Mouse (Mus musculus) telencephalon, adult 2 months (tissue): ENCODE measurements around the gene Nedd8.

Experiments
- DNase-seq: peaks from one replicate; pipeline ENCODE4 v3.0.0-alpha.2; 2011; ENCODE audit warnings: low read depth, low spot score

The Nedd8 gene

DNA sequence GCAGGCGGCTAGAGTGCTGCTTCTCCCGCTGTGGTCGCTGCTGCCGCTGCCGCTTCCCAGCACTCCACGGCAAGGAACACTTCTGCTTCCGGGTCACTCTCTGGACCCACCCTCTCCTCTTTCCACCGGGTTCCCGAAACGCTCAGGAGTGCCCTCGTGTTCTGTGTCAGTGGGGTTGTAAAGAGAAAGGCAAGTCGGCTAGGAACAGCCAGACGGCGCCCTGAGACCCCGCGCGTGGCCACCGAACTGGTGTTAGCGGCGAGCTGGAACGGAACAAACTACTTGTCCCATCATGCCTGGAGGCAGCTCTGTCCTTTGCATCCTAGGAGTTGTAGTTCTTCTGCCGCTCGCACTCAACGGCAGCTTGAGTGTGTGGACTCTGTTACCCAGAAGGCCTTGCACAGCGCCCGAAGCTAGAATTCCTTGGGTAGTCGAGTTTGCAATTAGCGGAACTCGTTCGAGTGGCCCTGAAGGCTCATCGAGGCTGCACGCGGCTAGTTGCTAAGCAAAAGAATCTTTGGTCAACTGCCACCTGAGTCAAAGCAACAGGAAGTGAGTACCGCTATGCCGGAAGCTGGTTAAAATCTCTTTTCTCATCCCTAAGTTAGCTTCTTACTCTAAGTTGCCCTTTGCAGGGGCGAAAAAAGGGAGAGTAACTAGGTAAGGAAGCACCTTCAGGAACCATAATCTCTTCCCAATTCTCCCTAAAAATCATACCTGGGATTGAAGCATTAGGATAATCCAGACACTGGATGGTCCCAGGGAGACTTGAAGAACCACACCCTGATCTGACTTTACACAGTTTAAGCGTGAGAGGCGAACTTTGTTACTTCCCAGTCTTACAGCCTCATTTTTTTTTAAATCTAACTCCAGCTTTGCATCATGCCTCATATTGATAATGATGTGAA is at the start of gene Nedd8, which contains the start of gene Gmpr2:
TSS of gene Nedd8 (minus strand) at position 292 of the 908 bp plus-strand sequence.
TSS of gene Gmpr2 (plus strand) at position 109 of the 908 bp plus-strand sequence.
- peak; percentile 99 for DNase-seq

DNA sequence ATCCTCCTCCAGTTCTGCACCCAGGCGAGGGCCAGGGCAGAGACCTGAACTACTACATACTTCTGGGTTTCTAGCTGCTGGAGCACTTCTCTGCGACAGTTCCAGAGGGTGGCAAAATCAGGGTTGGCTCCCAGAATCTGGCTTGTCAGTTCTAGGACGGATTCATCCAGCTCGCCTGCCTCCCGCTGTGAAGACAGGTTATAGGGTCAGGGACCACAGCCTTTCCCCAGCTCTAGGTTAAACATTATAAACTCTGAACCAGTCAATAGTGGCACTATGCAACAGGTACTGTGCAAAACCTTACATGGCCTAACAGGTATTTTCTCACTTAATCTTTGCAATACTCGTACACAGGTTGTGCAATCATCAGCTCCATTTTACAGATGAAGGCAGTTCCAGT is 49.2 kb upstream of the Nedd8 start:
- DNase-seq = no peak

DNA sequence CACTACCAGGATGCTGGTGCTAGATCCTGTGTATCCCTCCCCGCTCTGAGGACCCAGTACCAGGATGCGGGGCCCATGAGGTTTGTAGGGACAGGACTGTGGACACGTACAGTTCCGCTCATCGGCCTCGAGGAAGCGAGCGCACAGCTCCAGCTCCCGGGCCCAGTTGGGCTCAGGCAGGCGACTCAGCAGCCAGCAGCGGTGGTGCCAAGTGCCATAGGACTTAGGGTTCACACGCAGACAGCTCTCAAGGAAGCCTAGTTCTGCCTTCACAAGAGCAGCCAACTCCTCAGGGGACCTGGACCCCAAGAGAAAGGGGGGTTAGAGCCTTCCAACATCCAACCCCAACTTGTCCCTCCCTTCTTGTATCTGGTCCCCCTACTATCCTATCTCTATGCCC is 48.7 kb upstream of the Nedd8 start:
- DNase-seq = no peak

DNA sequence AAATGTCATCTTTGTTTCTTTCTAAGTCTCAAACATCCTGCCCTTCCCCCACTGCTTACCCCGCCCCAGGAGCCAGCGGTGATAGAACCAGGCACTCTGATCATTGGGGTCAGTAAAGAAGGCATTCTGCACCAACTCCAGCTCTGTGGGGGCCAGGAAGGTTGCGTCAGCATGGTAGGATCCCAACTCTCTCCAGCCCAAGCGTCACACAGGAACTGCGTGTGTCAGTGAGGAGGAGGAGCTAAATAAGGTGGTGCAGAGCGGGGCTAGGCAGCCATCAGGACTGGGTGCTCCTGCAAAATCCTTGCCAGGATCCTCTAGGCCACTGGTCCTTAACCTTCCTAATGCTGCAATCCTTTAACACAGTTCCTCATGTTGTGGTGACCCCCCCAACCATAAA is 47.8 kb upstream of the Nedd8 start:
- DNase-seq = no peak

DNA sequence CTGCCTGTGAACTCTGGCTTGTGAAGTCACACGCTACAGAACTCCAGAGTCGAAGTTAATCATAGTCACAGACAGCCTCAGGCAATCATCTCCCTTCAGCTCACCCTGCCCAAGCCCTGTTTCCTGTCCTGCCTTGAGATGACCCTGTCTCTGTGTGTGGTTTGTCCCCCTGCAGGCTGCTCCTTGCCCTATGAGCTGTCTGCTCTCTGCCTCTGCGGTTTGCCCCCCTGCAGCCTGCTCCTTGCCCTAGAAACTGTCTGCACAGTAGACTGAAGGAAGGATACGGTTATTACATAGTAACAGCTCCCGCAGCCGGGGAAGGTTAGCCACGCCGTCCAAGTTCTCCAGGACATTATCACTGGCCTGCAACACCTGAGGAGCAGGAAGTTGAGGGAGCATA is 45.0 kb upstream of the Nedd8 start:
- no peak for DNase-seq

DNA sequence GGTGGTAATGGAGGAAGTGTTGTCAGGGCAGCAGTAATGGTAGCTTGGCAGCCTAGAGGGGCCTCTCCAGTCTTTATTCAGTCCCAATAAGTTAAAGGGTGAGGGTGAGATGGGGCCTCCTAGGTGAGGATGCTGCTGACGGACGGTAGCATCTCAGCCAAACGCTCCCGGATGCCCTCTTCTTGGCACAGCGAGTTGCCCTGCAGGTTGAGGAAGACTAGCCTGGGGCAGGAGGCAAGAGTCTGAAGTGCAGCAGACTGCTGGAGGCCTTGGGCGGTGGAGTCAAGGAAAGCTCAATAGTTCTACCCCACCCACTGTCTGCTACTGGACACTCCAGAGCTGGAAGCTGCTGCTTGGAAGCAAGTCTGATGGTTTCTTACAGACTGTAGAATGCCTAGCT is 44.3 kb upstream of the Nedd8 start:
- no peak for DNase-seq

DNA sequence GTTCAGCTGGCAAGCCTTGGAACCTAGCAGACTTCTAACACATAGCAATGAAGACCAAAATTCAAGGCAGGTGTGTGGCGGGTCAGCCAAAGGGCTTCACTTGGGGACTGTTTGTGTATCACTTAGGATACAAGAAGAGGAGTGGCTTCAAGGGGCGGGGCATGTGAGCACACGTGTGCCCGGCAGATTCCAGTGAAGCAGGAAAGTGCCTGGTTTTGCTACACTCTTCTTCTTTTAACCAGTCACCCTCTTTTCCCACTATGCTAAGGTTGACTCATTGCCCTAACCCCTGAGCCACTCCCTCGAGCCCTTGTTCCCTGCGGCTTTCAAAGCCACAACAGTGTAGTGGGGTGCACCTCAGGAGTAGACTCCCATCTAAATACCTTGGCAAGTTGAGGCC is 43.0 kb upstream of the Nedd8 start:
- DNase-seq = no peak

DNA sequence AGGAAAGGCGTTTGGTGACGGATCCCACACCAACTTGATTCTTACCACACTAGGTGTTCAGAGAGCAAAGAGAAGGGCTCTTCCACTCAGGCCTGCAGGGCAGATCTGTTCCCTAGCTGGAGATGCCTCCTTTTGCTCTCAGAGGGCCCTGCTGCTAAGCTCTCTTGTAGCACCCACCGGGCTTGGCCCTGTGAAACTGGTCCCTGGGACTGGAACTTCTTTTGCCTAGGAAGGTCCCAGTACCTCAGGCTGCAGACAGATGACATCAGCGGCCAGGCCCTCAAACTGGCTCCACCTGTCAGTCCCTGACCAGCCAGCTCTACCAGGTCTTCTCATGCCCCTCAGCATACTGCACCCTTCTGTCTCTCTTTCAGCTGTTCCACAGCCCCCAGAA is 41.8 kb upstream of the Nedd8 start, which contains the start of gene Tgm1:
TSS of gene Tgm1 (minus strand) at position 198 of the 394 bp plus-strand sequence.
- DNase-seq = no peak

DNA sequence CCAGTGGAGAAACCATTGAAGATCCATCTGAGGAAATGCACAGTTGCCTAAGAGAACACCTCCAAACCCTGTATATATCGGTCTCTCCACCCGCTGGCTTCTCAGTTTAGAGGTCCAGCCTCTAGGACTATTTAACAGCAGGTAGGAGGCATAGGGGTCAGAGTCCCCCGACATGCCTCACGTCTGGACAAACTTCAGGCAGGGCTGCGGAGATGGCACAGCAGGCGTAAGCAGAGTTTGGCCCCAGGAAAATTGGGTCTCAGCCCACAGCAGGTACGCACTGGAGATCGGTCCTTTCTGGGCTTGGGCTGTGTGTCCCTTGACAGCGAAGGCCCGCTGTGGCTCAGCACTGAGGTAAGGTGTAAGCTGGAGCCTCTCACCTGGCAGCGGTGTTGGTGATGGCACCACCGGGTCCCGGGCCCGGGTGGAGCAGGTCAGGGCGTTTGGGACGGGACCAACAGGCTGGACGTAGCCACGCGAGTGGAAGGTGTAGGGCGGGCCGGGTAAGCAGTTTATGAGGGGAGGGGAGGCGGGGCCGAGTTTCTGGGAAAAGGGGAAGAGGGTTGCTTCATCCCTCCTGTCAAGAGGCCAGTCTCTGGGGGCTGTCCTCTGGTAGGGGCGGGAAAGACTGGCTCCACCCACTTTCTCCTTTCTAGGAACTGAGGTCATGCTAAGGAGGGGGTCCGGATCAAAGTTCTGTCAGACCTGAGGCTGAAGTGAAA is 41.2 kb upstream of the Nedd8 start:
- no peak for DNase-seq

DNA sequence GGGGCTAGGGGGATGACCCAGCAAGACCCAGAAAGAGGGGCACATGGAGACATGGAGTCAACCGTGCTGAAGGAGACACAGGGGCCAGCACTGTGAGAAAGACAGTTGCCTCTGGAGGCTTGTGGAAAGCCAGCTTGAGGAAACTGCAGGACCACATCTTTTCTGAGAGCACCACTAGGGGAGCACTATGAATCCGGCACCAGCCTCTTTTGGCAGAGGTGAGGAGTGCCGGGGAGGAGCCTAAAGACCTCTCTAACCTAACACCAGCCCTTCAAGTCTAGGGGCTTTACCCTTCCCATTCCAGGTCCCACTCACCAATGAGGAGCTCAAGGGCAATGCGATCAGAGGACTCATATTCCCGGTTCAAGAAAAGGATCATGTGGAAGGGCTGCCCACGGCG is 39.9 kb upstream of the Nedd8 start:
- no peak for DNase-seq

DNA sequence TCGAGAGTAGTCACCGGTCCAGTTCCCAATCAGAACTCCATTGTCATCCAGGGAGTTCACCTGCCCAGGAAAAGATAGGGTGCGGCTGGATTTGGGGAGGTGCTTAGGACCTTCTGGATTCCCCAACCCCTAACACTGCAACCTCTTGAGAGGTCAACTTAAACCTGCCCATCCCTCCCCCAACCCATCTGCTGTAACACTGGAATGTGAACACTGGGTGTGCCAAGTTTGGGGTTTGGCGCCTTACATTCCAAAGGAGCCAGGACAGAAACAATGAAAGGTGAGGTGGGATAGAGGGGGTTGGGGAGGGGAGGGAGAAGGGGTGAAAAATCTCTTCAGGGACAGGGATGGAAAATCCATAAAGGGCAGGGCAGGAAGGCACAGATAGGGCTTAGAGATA is 37.6 kb upstream of the Nedd8 start:
- no peak for DNase-seq

DNA sequence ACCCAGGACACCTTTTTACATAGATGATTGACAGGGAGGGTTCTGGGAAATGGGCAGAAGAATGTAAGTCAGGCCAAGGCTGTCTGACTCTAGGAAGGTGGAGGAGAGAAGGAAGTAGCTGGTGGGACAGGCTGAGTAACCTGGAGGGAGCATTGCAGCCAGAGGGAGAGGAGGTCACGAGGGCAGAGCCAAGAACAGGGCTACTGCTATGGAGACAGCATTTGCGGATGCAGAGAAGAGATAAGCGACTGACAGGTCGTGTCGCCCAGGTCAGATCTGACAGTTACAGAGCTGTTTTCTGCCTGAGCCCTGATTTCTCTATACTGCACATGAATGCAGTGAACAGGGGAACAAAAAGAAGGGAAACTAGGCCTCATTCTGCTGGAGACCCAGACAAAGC is 35.5 kb upstream of the Nedd8 start:
- no peak for DNase-seq

DNA sequence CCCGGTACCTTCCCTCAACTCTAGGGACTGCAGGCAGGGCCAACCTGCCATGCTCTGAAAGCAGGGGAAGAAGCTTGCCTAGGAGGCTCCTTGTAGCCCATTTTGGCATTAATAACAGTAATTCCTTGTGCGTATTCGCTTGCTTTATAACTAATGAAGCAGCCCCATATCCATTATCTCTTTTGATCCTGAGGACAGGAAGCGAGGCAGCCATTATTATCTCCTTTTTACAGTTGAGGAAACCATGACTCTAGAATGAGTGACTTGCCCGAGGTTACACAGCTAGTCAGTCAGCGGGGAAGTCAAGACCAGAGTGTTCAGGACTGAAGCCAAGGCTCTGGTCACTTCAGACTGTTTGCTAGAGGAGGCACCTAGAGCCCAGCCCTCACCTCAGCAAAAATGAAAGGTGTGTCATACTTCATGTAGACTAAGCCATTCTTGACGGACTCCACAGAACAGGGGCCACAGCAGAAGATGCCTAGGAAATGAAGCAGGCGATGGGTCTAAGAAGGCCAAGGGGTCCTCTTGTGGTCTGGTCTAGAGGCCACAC is 34.2 kb upstream of the Nedd8 start:
- DNase-seq = no peak

DNA sequence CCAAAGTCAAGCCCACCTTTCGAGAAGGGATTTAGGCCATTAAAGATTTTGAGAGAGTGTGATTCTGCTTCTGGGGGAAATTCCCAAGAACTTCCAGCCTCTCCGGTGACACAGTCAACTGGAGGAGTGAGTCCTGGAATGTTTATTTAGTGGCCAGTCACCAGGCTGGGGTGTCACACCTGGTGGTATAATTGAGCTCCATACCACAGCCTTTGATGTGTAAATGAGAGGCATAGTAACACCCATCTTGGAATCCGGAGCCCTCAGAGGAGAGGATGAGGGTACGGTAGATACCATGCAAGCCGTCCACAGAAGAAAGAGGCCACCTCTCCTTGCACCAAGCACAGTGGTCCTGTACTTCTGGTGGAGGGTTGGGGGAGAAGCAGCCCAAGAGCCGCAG is 30.8 kb upstream of the Nedd8 start:
- DNase-seq = no peak

DNA sequence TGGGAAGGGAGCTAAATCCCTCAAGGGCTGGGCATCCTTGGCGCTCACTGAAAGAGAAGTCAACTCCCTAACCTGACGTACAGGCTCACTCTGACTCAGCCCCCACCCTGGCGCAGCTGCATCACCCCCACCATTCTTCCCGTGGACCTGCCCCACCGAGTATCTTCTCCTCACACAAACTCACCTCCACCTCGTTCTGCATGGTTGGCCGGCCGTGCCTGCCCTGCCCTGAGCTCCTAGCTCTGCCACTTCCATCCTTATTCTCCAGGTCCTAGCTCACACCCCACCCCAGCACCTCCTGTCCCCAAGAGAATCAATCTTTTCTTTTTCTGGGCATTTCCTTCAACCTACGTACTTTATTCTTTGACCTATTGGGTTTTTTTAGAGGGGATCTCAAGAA is 29.2 kb upstream of the Nedd8 start:
- DNase-seq = no peak

DNA sequence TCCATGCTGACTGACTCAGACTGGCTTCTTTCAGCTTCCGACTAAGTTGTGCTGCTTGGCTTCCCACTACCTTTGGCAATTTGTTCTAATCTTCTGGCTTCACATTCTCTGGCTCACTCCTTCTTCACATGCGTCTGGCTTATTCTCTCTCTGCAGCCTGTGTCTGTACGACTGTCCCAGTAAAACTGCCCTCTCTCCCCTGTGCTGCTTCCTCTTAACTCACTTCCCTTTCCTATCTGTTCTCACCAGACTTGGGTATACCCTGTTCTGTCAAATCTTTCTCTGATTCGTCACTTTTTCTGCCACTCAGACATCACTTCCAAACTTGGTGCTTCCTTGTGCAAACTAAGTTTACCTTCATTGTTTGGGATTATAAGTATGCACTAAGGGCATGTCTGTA is 25.3 kb upstream of the Nedd8 start:
- DNase-seq = no peak

DNA sequence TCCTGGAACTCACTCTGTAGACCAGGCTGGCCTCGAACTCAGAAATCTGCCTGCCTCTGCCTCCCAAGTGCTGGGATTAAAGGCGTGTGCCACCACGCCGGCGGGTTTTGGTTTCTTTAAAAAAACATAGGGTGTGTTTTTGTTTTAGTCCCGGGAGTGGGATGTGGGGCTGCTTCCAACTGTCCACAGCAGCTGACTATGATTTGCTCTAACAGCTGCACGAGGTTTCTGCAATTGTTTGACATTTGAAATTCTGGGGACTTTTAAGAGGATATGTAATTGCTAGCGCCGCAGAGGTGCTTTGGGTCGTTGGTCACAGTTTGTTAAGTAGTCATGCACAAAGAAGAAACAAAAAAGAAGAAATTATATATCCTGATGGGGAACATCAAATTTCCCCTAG is 17.5 kb upstream of the Nedd8 start:
- no peak for DNase-seq

DNA sequence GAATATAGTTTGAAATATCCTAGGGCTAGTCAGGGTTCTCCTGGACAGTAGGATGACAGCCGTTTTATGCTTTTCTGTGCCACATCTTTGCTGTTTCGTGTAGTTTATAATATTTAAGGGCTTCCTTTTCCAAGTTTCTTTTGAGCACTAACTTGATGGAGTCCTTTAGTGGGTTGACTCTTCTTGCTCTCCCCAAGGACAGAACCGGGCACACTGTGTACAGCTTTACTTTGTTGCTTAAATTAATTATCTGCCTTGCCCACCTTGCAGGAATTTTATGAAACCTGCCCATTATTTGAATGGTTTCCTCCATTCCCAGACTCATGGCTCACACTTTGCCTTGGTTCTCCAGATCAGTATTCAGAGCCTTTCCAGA is 10.2 kb upstream of the Nedd8 start:
- no peak for DNase-seq

DNA sequence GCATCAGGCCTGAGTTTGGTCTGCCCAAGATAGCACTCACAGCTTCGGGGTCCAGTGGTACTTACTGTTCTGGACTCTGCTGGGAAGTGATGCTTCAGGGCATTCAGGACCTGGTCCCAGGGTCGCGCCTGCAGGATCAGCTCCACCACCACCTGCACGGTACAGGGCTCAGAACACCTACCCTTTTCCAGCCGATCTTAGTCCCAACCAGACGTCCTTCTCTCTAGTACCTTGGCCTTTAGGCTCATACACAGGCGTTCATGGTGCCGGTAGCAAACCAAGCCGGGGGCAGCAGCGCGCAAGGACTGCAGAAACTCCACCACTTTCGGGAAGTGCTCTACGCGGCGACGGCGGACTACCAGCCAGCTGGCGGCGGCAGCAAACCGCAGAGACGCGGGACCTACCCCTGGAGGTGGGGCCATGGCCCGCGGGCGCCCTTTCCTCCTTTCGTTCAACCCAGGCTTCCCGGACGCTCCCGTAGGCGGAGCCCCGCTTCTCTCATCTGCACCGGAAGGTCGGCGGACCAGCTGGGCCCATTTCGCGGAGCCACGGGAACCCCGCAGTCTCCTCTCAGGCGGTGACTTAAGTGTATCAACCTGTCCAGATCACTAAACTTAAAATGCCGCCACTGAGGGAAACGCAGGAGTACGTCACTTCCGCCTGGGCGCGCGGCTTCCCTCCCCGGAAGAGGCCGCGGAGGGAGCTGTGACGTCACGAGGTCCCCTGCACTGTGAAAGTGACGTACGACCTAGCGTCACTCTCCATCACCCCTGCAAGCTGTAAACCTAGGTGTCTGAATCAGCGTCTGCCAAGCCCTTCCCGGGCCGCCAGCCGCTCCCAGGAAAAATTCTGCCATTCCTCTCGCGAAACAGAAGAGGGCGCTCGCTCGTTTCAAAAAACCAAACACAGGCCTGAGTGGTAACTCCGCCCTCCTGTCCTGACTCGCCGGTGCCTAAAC is 9.5 kb upstream of the Nedd8 start, which contains the start of gene Tinf2:
TSS of gene Tinf2 (minus strand) at position 661 of the 958 bp plus-strand sequence.
- DNase-seq = peak; percentile 97

DNA sequence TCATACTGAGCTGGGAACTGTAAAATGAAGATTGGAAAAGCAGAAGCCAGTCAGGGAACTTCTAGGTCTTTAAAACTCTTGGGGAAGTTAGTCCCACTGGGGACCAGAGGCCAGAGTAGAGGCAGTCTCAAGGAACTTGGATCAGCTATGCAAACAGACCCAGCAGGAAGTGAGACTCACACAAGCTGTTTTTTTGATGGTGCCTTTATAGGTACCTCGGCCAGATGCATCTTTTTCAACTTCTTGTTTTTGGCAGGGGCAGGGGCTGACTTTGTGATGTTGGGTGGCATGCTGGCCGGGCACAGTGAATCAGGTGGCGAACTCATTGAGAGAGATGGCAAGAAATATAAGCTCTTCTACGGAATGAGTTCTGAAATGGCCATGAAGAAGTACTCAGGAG is 5.7 kb upstream of the Nedd8 start:
- no peak for DNase-seq

DNA sequence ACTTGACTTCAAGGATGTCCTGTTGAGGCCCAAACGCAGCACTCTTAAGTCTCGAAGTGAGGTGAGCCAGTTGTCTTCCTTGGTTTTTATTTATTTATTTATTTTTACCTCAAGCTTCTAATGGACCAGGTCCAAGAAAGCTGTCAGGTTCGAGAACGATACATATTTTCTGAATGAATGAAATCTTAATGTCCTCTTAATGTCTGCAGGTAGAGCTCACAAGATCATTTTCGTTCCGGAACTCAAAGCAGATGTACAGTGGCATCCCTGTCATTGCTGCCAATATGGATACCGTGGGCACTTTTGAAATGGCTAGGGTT is 777 bp upstream of the Nedd8 start:
- no peak for DNase-seq

DNA sequence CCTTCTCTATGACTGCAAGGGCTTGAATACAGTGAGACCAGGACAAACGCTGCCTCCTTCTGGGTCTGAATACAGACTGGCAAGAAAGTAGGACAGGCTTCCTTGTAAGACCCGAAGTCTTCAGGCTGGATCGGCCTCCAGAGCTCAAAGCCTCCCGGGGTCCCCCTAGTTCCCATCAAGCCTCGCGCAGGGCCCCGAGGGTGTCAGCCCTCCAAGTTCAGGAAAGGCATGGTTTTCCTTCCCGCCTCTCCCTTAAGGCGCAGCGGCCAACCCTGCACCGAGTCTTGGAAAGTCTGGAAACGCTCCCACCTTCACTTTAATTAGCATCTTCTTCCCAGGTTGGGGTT is 465 bp downstream of the Nedd8 start:
- no peak for DNase-seq
